Mouse (Mus musculus) hindbrain, embryonic 13.5 days (tissue): ENCODE measurements around the gene Slc6a15. TPM values are rescaled to one million over a fixed set of nuclear protein-coding genes. Genes with fewer than 3 reads are reported as not detected.
A peak's percentile ranks its signal among the peaks of the same experiment; 100 is the strongest.

Experiments
- ATAC-seq: fragments of 200-750 bp; cut with Nextera tagmentation; 2 replicates; pipeline ENCODE4 v1.8.0; 2017; ENCODE audit warnings: moderate TSS enrichment; ENCODE audit not compliant: low FRiP score
- H3K27ac ChIP-seq: fragments of 300-500 bp; sonication (generic); 2 replicates; pipeline ENCODE4 v1.5.1; 2015; ENCODE audit warnings: inconsistent platforms, mild to moderate bottlenecking, moderate library complexity
- H3K27me3 ChIP-seq: fragments of 300-500 bp; sonication (generic); 2 replicates; pipeline ENCODE4 v1.6.1; 2015; ENCODE audit warnings: mild to moderate bottlenecking, inconsistent platforms
- H3K36me3 ChIP-seq: fragments of 300-500 bp; sonication (generic); 2 replicates; pipeline ENCODE4 v1.6.1; 2015; ENCODE audit warnings: mild to moderate bottlenecking, inconsistent platforms
- H3K4me1 ChIP-seq: fragments of 300-500 bp; sonication (generic); replicated peaks from 2 replicates; pipeline ENCODE4 v1.6.1; 2015; ENCODE audit warnings: inconsistent platforms
- H3K4me2 ChIP-seq: fragments of 300-500 bp; sonication (generic); 2 replicates; pipeline ENCODE4 v1.6.1; 2015; ENCODE audit warnings: inconsistent platforms, mild to moderate bottlenecking, moderate library complexity
- H3K4me3 ChIP-seq: fragments of 300-500 bp; sonication (generic); 2 replicates; pipeline ENCODE4 v1.5.1; 2015; ENCODE audit warnings: mild to moderate bottlenecking, inconsistent platforms
- H3K9ac ChIP-seq: fragments of 300-500 bp; sonication (generic); 2 replicates; pipeline ENCODE4 v1.6.1; 2015; ENCODE audit warnings: mild to moderate bottlenecking, inconsistent platforms
- H3K9me3 ChIP-seq: fragments of 300-500 bp; sonication (generic); 2 replicates; pipeline ENCODE4 v1.6.1; 2016; ENCODE audit warnings: inconsistent platforms
- WGBS: fragments of 180-500 bp; shearing (Covaris S2); methylation state at CpG from one replicate; pipeline ENCODE4 v1.1.7; 2015; 5-methylcytosine and 5-hydroxymethylcytosine counted together
- polyA plus RNA-seq: library from polyadenylated mRNA; unstranded; fragments of >200 nt; fragmentation: Nextera tagmentation; extraction: Ambion mirVana; gene quantifications from 2 replicates; pipeline ENCODE4 v1.2.1, GENCODE M21; 2015

Gene Slc6a15
- 48.0 and 62.6 TPM in 2 replicates for polyA plus RNA-seq

DNA sequence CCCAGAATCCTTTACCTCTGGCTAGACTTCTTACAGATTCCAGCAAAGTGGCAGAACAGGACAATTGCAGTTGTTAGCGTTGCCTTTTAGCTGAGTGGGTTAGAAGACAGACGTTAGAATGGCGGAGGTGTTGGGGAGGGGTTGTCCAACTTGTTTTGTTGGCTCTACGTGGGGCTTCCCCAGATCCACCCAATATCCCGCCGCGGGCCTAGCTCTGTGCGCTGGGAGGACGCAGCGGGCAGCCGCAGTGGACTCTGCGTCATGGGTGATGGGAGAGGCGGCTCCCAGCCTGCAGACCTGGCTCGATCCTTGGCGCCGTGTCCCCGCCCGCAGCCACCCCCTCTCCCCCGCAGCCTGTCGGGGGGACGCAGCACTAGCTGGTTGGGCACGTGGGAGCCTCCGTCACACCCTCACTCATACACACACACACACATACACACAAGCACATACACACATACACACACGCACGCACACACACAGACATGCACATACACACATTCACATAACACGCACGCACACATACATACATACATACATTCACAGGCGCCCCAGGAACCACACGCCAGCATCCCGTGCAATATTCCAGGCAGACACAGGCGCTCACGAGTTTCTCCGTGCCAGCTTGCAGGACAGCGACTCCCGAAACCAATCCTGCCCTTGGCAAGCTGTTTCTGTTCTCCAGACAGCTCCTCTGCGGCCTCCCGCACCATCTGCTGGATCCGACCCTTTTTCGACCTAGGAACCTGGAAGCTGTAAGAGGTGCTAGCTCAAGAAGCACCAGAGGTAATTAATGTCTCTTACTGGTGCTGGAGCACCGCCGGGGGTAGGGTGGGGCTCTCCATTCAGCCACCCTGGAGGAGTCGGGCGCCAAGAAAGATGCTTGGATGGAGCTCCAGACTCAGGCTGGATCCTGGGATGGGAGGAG lies at the start of gene Slc6a15:
Slc6a15 (plus strand) TSS at position 413 of the 925 bp plus-strand sequence.
- H3K27me3 ChIP-seq, result no peaks in the 10 kb centered on the region

GRCm38 (mm10) chr10:103321941-103322340 lies 45.6 kb upstream of the Slc6a15 start:
- WGBS, result 80% methylated on average over 3 of the region's 3 CpGs
- Histone ChIP-seq H3K4me3 (no peak overlapping the region), H3K36me3 (no peaks in the 10 kb centered on the region), H3K4me1 (no peaks in the 10 kb centered on the region), H3K9ac (no peak overlapping the region), H3K4me2 (no peak overlapping the region), H3K9me3 (no peaks in the 10 kb centered on the region), H3K27ac (no peak overlapping the region), H3K27me3 (no peaks in the 10 kb centered on the region)
- ATAC-seq, result no peak

More for the DNA sequence above, at the start of gene Slc6a15:
- Histone ChIP-seq H3K4me1 (0 out of 2 replicates have a peak, but pooled peaks cover 5% of the 10 kb centered on the region), H3K9me3 (no peaks in the 10 kb centered on the region), H3K27ac (peak within 1 kb of the TSS; percentile 81), H3K9ac (peak within 1 kb of the TSS; percentile 83), H3K4me3 (peak within 1 kb of the TSS; percentile 68), H3K36me3 (no peaks in the 10 kb centered on the region), H3K4me2 (peak within 1 kb of the TSS; percentile 84)
- WGBS, result under 1% methylated on average over 41 of the region's 43 CpGs
- ATAC-seq, result peak; percentile 84

- no peaks in the 10 kb centered on the region for H3K27me3 ChIP-seq
- H3K9me3 ChIP-seq, result no peaks in the 10 kb centered on the region
- H3K36me3 ChIP-seq, result no peaks in the 10 kb centered on the region
- no peak for ATAC-seq
- no peak overlapping the region for H3K27ac ChIP-seq
- H3K4me2 ChIP-seq, result no peak overlapping the region
- H3K9ac ChIP-seq, result no peak overlapping the region
- H3K4me1 ChIP-seq, result no peaks in the 10 kb centered on the region
- WGBS, result 82% methylated on average over 3 of the region's 3 CpGs
- H3K4me3 ChIP-seq, result no peak overlapping the region
These were observed 44.2 kb upstream of the Slc6a15 start for GRCm38 (mm10) chr10:103323386-103323785.

DNA sequence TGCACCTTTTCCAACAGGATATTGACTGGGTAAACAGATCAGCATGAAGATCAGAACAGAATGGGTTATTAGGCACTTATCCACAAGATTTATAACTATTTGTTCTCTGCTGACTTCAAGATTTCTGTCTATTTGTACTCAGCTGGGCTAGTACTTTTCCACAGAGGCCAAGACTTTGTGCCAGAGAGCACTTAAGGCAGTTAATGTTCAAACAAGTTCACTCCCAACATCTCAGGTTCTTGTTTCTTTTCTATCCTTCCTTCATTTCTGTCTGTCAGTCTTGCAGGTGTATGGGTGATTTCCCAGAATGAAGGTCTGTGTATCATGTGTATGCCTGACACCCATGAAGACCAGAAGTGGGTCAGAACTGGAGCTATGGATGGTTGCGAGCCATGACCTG lies 33.3 kb upstream of the Slc6a15 start:
- Histone ChIP-seq H3K4me3 (no peak overlapping the region), H3K27ac (no peak overlapping the region), H3K27me3 (no peaks in the 10 kb centered on the region), H3K9ac (no peak overlapping the region), H3K36me3 (no peaks in the 10 kb centered on the region), H3K4me1 (no peaks in the 10 kb centered on the region), H3K9me3 (no peaks in the 10 kb centered on the region), H3K4me2 (no peak overlapping the region)
- WGBS, result 95% methylated on average over 1 of the region's 1 CpGs
- no peak for ATAC-seq

DNA sequence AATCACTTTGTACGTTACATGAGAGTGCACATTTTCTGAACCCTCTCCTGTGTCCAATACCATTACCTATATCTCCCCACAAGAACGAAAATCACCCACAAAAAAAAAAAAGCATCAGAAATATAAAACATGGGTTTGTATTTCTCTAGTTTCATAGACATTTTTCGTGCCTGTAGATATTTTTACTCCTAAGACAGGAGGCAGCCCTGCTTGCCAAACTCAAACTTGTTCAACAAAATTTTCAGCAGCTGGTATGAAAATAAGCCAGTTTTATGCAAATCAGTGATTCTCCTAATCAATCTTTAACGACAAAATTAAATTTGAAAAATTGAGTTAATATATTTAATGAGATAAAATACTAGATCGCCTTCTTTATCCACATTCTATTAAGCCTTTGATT lies 27.7 kb upstream of the Slc6a15 start:
- 86% methylated on average over 5 of the region's 5 CpGs for WGBS
- Histone ChIP-seq H3K36me3 (no peaks in the 10 kb centered on the region), H3K4me1 (no peaks in the 10 kb centered on the region), H3K9me3 (no peaks in the 10 kb centered on the region), H3K9ac (no peak overlapping the region), H3K27ac (no peak overlapping the region), H3K27me3 (no peaks in the 10 kb centered on the region), H3K4me3 (no peak overlapping the region), H3K4me2 (no peak overlapping the region)
- ATAC-seq, result no peak

- no peak overlapping the region for H3K4me2 ChIP-seq
- no peak overlapping the region for H3K9ac ChIP-seq
- WGBS, result 40% methylated on average over 2 of the region's 2 CpGs
- H3K27me3 ChIP-seq, result no peaks in the 10 kb centered on the region
- no peaks in the 10 kb centered on the region for H3K36me3 ChIP-seq
- no peak for ATAC-seq
- no peaks in the 10 kb centered on the region for H3K9me3 ChIP-seq
- H3K4me3 ChIP-seq, result no peak overlapping the region
- H3K27ac ChIP-seq, result no peak overlapping the region
- no peaks in the 10 kb centered on the region for H3K4me1 ChIP-seq
These were observed 20.8 kb upstream of the Slc6a15 start for GRCm38 (mm10) chr10:103346797-103347196.

GRCm38 (mm10) chr10:103368296-103369080 lies 905 bp downstream of the Slc6a15 start:
- peak overlapping the region; percentile 84 for H3K4me2 ChIP-seq
- H3K36me3 ChIP-seq, result no peaks in the 10 kb centered on the region
- H3K9me3 ChIP-seq, result no peaks in the 10 kb centered on the region
- under 1% methylated on average over 37 of the region's 37 CpGs for WGBS
- H3K27me3 ChIP-seq, result no peaks in the 10 kb centered on the region
- H3K9ac ChIP-seq, result peak overlapping the region; percentile 83
- H3K4me1 ChIP-seq, result 0 out of 2 replicates have a peak, but pooled peaks cover 5% of the 10 kb centered on the region
- peak overlapping the region; percentile 81 for H3K27ac ChIP-seq
- ATAC-seq, result peak; percentile 62
- peak overlapping the region; percentile 68 for H3K4me3 ChIP-seq

DNA sequence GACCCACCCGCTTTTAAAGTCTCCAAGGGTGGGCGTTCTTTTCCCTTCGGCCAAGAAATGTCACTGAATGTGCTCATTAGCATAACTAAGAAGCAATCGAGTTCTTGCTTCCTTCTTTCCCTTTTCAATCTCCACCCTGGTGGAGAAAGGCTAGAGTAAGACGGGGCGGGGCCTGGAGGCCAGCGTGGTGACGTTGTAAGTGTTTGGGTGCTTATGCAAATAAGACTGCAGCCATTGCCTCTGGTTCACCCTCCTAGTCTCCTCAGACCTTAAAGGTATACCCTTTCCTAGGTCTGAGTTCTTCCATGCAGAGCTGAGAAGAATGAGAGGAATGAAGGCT lies 1.5 kb downstream of the Slc6a15 start:
- Histone ChIP-seq H3K9me3 (no peaks in the 10 kb centered on the region), H3K4me3 (peak overlapping the region; percentile 68), H3K27ac (peak overlapping the region; percentile 81), H3K27me3 (no peaks in the 10 kb centered on the region), H3K4me1 (0 out of 2 replicates have a peak, but pooled peaks cover 5% of the 10 kb centered on the region), H3K9ac (peak overlapping the region; percentile 83), H3K4me2 (peak overlapping the region; percentile 84), H3K36me3 (no peaks in the 10 kb centered on the region)
- 0% methylated on average over 8 of the region's 8 CpGs for WGBS
- ATAC-seq, result peak; percentile 92

DNA sequence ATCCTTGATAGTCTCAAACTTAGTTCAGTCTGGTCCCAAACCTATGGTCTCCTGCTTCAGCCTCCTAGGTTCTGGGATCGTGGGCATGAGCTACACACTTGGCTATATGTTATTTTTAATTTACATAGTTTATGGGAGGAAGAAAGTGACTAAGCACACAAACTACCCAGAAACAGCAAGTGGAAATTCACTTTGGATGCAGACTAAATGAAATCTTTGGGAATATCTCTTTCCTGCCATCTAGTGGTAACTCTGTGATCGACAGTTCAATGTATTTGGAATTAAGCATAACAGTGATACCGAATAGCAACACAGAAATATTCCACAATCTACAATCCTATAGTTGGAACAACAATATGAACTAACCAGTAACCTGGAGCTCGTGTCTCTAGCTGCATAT lies 34.6 kb downstream of the Slc6a15 start:
- Histone ChIP-seq H3K27me3 (no peaks in the 10 kb centered on the region), H3K9me3 (no peaks in the 10 kb centered on the region), H3K27ac (no peak overlapping the region), H3K4me1 (no peaks in the 10 kb centered on the region), H3K4me2 (no peak overlapping the region), H3K9ac (no peak overlapping the region), H3K4me3 (no peak overlapping the region), H3K36me3 (no peaks in the 10 kb centered on the region)
- WGBS, result 30% methylated on average over 4 of the region's 4 CpGs
- no peak for ATAC-seq

GRCm38 (mm10) chr10:103427717-103428116 lies 60.1 kb downstream of the Slc6a15 start:
- Histone ChIP-seq H3K27ac (no peak overlapping the region), H3K9ac (no peak overlapping the region), H3K4me3 (no peak overlapping the region), H3K36me3 (no peaks in the 10 kb centered on the region), H3K4me1 (no peaks in the 10 kb centered on the region), H3K9me3 (no peaks in the 10 kb centered on the region), H3K27me3 (no peaks in the 10 kb centered on the region), H3K4me2 (no peak overlapping the region)
- no peak for ATAC-seq
- WGBS, result 80% methylated on average over 1 of the region's 1 CpGs

- no peak overlapping the region for H3K4me3 ChIP-seq
- H3K27ac ChIP-seq, result no peak overlapping the region
- no peaks in the 10 kb centered on the region for H3K4me1 ChIP-seq
- no peaks in the 10 kb centered on the region for H3K27me3 ChIP-seq
- 92% methylated on average over 2 of the region's 2 CpGs for WGBS
- no peak overlapping the region for H3K9ac ChIP-seq
- H3K9me3 ChIP-seq, result no peaks in the 10 kb centered on the region
- H3K4me2 ChIP-seq, result no peak overlapping the region
- ATAC-seq, result 0 out of 2 replicates have a peak, but pooled peaks have one; percentile 19
- H3K36me3 ChIP-seq, result no peaks in the 10 kb centered on the region
These were observed 75.0 kb downstream of the Slc6a15 start for GRCm38 (mm10) chr10:103442588-103442987.

GRCm38 (mm10) chr10:103443070-103443469 lies 75.5 kb downstream of the Slc6a15 start:
- 45% methylated on average over 3 of the region's 3 CpGs for WGBS
- ATAC-seq, result peak; percentile 88

More at GRCm38 (mm10) chr10:103443070-103443469, 75.5 kb downstream of the Slc6a15 start:
- Histone ChIP-seq H3K4me2 (no peak overlapping the region), H3K4me3 (no peak overlapping the region), H3K9me3 (no peaks in the 10 kb centered on the region), H3K9ac (no peak overlapping the region), H3K4me1 (no peaks in the 10 kb centered on the region), H3K36me3 (no peaks in the 10 kb centered on the region), H3K27ac (no peak overlapping the region), H3K27me3 (no peaks in the 10 kb centered on the region)
